Mouse (Mus musculus) testis, adult 2 months (tissue): ENCODE measurements at regions not wholly inside any gene's neighbourhood (a gene's known extent, or its start where the extent isn't known, plus 50 kb on each side); places are given as distances from the start of the nearest gene placed in this dataset.

Experiments
- CTCF ChIP-seq: fragments of 200-500 bp; IDR thresholded peaks from 2 replicates; pipeline ENCODE4 v1.5.1; 2012; ENCODE audit warnings: low read depth, mild to moderate bottlenecking, inconsistent platforms, low read length, moderate library complexity; ENCODE audit not compliant: control insufficient read depth, insufficient read depth, insufficient replicate concordance
- POLR2A ChIP-seq: fragments of 200-500 bp; IDR thresholded peaks from 2 replicates; pipeline ENCODE4 v1.6.1; 2012; ENCODE audit warnings: low read depth, mild to moderate bottlenecking, inconsistent platforms, low read length, moderate library complexity; ENCODE audit not compliant: control insufficient read depth

DNA sequence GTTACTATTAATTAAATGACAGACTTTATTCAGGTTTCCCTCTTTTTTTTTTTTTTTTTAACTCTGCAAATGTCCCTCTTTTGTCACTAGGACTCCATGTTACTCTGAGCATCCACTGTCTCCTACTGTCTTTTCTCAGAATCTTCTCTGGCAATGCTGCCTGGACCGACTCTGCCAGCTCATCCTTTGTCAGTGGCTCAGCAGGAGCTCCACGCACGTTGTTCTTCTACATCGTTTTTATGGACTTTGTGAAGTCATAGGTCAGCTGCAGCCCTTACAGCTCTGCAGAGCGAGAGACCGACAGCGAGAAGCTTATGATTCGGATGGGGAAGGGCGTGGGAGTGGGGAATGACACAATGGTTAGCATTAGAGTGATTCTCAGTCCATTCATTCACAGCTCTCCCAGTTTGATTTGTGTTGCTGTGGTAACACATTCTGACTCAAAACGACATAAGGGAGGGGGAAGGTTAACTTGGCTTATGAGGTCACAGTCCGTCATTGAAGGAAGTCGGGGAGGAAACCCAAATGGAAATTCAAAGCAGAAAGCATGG is 300.1 kb upstream of the Kazn start:
- no peak for TF ChIP-seq POLR2A
- TF ChIP-seq CTCF = no peak
